Mouse (Mus musculus) heart, embryonic 14.5 days (tissue): ENCODE data around the gene Scaf1. TPM values are rescaled to one million over a fixed set of nuclear protein-coding genes. Genes with fewer than 3 reads are reported as not detected.

ENCODE experiments used
- ATAC-seq: fragments of 200-750 bp; cut with Nextera tagmentation; 2 replicates; pipeline ENCODE4 v1.8.0; 2017; ENCODE audit warnings: low read depth, moderate TSS enrichment; ENCODE audit not compliant: insufficient number of reproducible peaks, insufficient read depth, low FRiP score
- H3K27ac ChIP-seq, 2 experiments: fragments of 200-500 bp in 1 of 2; fragments of 300-500 bp in 1 of 2; sonication (generic) in 1 of 2; replicated peaks in 1 of 2; 2 replicates each; pipeline ENCODE4 v1.5.1; 2012 to 2014; ENCODE audit warnings: low read depth in 2 of 2, low read length in 2 of 2, control low read depth in 1 of 2, mild to moderate bottlenecking in 1 of 2, mixed read lengths in 1 of 2; ENCODE audit not compliant: control insufficient read depth in 1 of 2, insufficient read depth in 1 of 2
- H3K27me3 ChIP-seq: fragments of 300-500 bp; sonication (generic); 2 replicates; pipeline ENCODE4 v1.6.1; 2014; ENCODE audit warnings: mild to moderate bottlenecking, low read length, control low read depth; ENCODE audit not compliant: control insufficient read depth, insufficient read depth
- H3K36me3 ChIP-seq: fragments of 300-500 bp; sonication (generic); 2 replicates; pipeline ENCODE4 v1.6.1; 2014; ENCODE audit warnings: mild to moderate bottlenecking, control low read depth, low read length, mixed read lengths; ENCODE audit not compliant: control insufficient read depth, insufficient read depth
- H3K4me1 ChIP-seq, 2 experiments: fragments of 200-500 bp in 1 of 2; fragments of 300-500 bp in 1 of 2; sonication (generic) in 1 of 2; 2 replicates each; pipeline ENCODE4 v1.6.1; 2012 to 2014; ENCODE audit warnings: low read length in 2 of 2, control low read depth in 1 of 2, mixed read lengths in 1 of 2; ENCODE audit not compliant: control insufficient read depth in 2 of 2, insufficient read depth in 2 of 2
- H3K4me2 ChIP-seq: fragments of 300-500 bp; sonication (generic); 2 replicates; pipeline ENCODE4 v1.6.1; 2014; ENCODE audit warnings: mild to moderate bottlenecking, low read length
- H3K4me3 ChIP-seq, 2 experiments: fragments of 200-500 bp in 1 of 2; fragments of 300-500 bp in 1 of 2; sonication (generic) in 1 of 2; 2 replicates each; pipeline ENCODE4 v1.5.1; 2012 to 2014; ENCODE audit warnings: low read length in 2 of 2, mild to moderate bottlenecking in 2 of 2, control low read depth in 1 of 2, low read depth in 1 of 2, moderate library complexity in 1 of 2; ENCODE audit not compliant: control insufficient read depth in 1 of 2, insufficient read depth in 1 of 2
- H3K9ac ChIP-seq: fragments of 300-500 bp; sonication (generic); 2 replicates; pipeline ENCODE4 v1.6.1; 2014; ENCODE audit warnings: mild to moderate bottlenecking, low read length
- H3K9me3 ChIP-seq: fragments of 300-500 bp; sonication (generic); 2 replicates; pipeline ENCODE4 v1.6.1; 2016; ENCODE audit warnings: low read length, control low read depth; ENCODE audit not compliant: control insufficient read depth
- WGBS: fragments of 180-500 bp; shearing (Covaris S2); extraction: QIAGEN DNeasy Blood & Tissue Kit; methylation state at CpG from one replicate; pipeline ENCODE4 v1.1.7; 2014; 5-methylcytosine and 5-hydroxymethylcytosine counted together
- polyA plus RNA-seq: library from polyadenylated mRNA; unstranded; fragments of >200 nt; fragmentation: Nextera tagmentation; extraction: Ambion mirVana; gene quantifications from 2 replicates; pipeline ENCODE4 v1.2.1, GENCODE M21; 2014

Scaf1 gene
- polyA plus RNA-seq, 1 experiment from 2014 or later: 36.2 TPM

DNA sequence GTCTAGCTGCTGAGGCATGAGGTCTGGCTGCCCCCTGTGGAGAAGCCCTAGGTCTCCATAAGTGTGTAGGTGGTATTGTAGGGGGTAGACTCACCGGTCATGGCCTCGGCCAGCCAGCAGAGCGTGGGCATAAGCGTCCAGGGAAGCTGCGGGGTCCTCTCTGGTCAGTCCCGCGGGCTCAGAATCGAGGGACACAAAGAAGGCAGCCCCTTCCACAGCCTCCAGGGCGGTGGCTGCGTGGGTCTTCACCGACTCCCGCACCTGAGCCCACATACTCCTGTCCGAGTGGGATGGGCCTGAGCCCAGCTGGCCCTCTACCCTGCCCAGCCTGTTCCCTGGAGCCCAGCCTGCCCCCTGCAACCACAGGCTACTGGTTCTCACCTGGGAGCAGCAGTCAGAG is 51.2 kb downstream of the Scaf1 start:
- H3K36me3 ChIP-seq: 0 out of 2 replicates have a peak, but pooled peaks cover 4% of the 10 kb centered on the region
- 89% methylated on average over 13 of the region's 13 CpGs for WGBS
- H3K4me2 ChIP-seq: no peak overlapping the region
- H3K27me3 ChIP-seq: no peaks in the 10 kb centered on the region
- H3K9me3 ChIP-seq: no peaks in the 10 kb centered on the region
- no peak for ATAC-seq
- no peaks in the 10 kb centered on the region for H3K4me1 ChIP-seq
- no peak overlapping the region for H3K27ac ChIP-seq
- no peak overlapping the region for H3K4me3 ChIP-seq
- H3K9ac ChIP-seq: no peak overlapping the region

DNA sequence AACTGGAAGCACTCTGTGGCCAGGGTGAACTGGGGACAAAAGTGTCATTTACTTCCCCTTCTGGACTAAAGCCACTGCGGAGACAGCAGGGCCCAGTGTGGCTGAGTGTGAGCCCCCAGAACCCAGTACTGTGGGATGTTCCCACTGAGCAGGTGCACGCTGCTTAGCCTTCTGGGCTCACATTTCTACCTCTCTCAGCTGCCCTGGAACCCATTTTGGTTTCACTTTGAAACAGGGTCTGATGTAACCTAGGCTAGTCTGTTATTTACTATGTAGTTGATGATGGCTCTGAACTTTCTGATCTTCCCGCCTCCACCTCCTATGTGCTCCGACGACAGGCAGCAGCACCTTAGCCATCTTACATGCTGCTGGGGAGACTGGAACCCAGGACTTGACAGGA is 53.3 kb downstream of the Scaf1 start:
- Histone ChIP-seq H3K4me2 (no peak overlapping the region), H3K27ac (no peak overlapping the region), H3K4me1 (no peaks in the 10 kb centered on the region), H3K9me3 (no peaks in the 10 kb centered on the region), H3K36me3 (0 out of 2 replicates have a peak, but pooled peaks cover 4% of the 10 kb centered on the region), H3K4me3 (no peak overlapping the region), H3K9ac (no peak overlapping the region), H3K27me3 (no peaks in the 10 kb centered on the region)
- ATAC-seq: no peak
- 80% methylated on average over 5 of the region's 5 CpGs for WGBS

DNA sequence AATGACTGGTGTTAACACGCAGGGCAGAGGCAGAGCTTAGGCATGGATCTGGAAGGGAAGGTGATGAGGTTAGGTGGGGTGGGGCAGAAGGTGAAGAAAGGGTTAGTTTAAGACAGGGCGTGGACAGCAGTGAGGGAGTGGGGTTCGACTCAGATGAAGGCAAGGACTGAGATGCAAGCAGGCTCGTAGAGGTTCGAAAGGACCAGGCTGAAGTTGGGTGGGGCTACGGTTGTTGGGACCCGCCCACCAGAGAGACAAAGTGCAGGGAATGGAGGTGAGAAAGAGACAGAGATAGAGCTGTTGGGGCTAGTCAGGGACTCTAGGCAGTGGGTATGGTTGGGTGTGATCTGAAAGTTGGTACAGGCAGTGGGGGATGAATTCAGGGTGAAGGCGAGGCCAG is 53.8 kb downstream of the Scaf1 start:
- H3K4me3 ChIP-seq: no peak overlapping the region
- H3K9me3 ChIP-seq: no peaks in the 10 kb centered on the region
- 73% methylated on average over 8 of the region's 8 CpGs for WGBS
- no peak overlapping the region for H3K9ac ChIP-seq
- H3K4me1 ChIP-seq: no peaks in the 10 kb centered on the region
- no peak overlapping the region for H3K4me2 ChIP-seq
- H3K27me3 ChIP-seq: no peaks in the 10 kb centered on the region
- no peak for ATAC-seq
- H3K36me3 ChIP-seq: 0 out of 2 replicates have a peak, but pooled peaks cover 4% of the 10 kb centered on the region
- no peak overlapping the region for H3K27ac ChIP-seq

GRCm38 (mm10) chr7:44960512-44960910 is 55.7 kb downstream of the Scaf1 start:
- Histone ChIP-seq H3K27ac (no peak overlapping the region), H3K4me2 (no peak overlapping the region), H3K4me3 (no peak overlapping the region), H3K36me3 (0 out of 2 replicates have a peak, but pooled peaks cover 4% of the 10 kb centered on the region), H3K27me3 (no peaks in the 10 kb centered on the region), H3K9me3 (no peaks in the 10 kb centered on the region), H3K9ac (no peak overlapping the region), H3K4me1 (no peaks in the 10 kb centered on the region)
- ATAC-seq: no peak
- 83% methylated on average over 13 of the region's 13 CpGs for WGBS

DNA sequence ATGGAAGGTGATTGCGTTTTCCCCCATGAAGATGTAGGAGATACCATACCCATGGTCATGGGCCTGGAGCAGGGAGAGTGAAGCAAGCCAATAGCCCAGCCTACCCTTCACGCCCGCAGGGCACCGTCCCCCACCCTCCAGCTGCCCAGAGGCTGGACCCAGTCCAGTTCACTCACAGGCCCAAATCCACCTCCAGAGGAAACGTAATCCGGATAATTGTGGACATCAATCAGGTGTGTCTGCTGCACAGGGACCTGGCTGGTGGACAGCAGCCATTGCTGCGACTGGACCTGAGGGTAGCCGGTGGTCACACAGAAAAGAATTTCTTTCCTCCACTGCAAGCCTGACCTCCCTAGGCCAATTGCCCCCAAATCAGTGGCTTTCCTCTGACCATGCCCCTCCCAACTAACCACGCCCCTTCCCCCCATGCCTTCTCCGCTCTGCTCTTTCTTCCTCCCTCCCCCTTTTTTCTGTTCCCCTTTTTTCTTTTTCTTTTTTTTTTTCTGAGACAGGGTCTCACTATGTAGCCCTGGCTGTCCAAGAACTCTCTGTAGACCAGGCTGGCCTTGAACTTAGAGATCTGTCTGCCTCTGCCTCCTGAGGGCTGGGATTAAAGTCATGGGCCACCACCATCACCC is 56.2 kb downstream of the Scaf1 start:
- Histone ChIP-seq H3K27me3 (no peaks in the 10 kb centered on the region), H3K9me3 (no peaks in the 10 kb centered on the region), H3K9ac (no peak overlapping the region), H3K4me3 (no peak overlapping the region), H3K4me2 (no peak overlapping the region), H3K27ac (no peak overlapping the region), H3K36me3 (0 out of 2 replicates have a peak, but pooled peaks cover 4% of the 10 kb centered on the region), H3K4me1 (no peaks in the 10 kb centered on the region)
- ATAC-seq: no peak
- WGBS: 83% methylated on average over 10 of the region's 10 CpGs

DNA sequence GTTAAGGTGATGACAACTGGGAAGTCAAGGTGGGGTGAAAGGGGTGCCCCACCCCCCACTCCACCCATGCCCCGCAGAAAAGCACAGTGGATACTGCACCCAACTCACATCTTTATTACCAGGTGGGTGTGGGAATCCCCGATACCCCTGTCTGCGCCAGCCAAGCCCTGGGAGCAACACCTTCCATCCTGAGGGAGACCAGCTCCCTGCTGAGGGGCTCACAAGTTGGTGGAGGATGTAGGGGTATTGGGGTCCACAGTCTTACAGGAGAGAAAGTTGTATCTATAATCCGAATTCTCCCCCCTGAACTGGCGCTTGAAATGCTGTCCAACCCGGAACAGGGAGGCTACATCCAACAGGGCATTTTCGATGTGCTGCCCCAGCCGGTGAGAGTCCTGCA is 56.9 kb downstream of the Scaf1 start:
- H3K4me2 ChIP-seq: no peak overlapping the region
- ATAC-seq: no peak

DNA sequence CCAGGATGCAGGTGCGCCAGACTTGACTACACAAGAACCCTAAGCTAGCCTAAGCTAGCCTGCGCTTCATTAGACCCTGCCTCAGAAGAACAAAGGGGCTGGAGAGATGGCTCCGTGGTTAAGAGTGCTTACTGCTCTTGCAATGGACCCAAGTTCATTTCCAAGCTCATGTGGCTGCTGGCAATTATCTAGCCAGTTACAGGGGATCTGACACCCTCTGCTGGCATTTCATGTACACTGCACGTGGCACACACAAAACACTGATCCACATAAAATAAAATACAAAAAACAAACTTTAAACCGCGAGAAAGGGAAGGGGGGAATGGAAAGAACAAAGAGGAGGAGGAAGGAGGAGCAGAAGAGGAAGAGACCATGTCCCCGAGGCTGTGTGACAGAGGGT is 58.0 kb downstream of the Scaf1 start:
- no peak overlapping the region for H3K4me3 ChIP-seq
- no peaks in the 10 kb centered on the region for H3K9me3 ChIP-seq
- no peak for ATAC-seq
- no peaks in the 10 kb centered on the region for H3K36me3 ChIP-seq
- H3K4me2 ChIP-seq: no peak overlapping the region
- no peaks in the 10 kb centered on the region for H3K27me3 ChIP-seq
- H3K27ac ChIP-seq: no peak overlapping the region
- no peaks in the 10 kb centered on the region for H3K4me1 ChIP-seq
- H3K9ac ChIP-seq: no peak overlapping the region
- 49% methylated on average over 7 of the region's 7 CpGs for WGBS

More for the DNA sequence above, 56.9 kb downstream of the Scaf1 start:
- Histone ChIP-seq H3K27me3 (no peaks in the 10 kb centered on the region), H3K4me1 (no peaks in the 10 kb centered on the region), H3K27ac (no peak overlapping the region), H3K36me3 (0 out of 2 replicates have a peak, but pooled peaks cover 4% of the 10 kb centered on the region), H3K4me3 (no peak overlapping the region), H3K9ac (no peak overlapping the region), H3K9me3 (no peaks in the 10 kb centered on the region)
- WGBS: 56% methylated on average over 8 of the region's 8 CpGs
